Mouse (Mus musculus): ENCODE measurements at regions not wholly inside any gene's neighbourhood (a gene's known extent, or its start where the extent isn't known, plus 50 kb on each side); places are given as distances from the start of the nearest gene placed in this dataset.
"Not testable (repeated sequence)": the region's sequence is repeated elsewhere in the genome, so short reads cannot be mapped to it uniquely, and the experiment has no call there.

GRCm38 (mm10) chr11:42939271-42939670, 96.3 kb upstream of the Gm9972 start:
- not testable (repeated sequence) for TF ChIP-seq CTCF (IDR thresholded peaks at IDR 0.05; ENCODE audit: control insufficient read depth, insufficient read depth, insufficient read length); USF1 (IDR thresholded peaks at IDR 0.05; ENCODE audit: low read depth); FOSL1 (IDR thresholded peaks at IDR 0.05; ENCODE audit: insufficient read depth, low read length, poor library complexity, severe bottlenecking); MYOG (IDR thresholded peaks at IDR 0.05; ENCODE audit: control insufficient read depth, extremely low read depth, insufficient read length); MAX (IDR thresholded peaks at IDR 0.05)
